Mouse (Mus musculus): ENCODE results near the gene Vps35l. TPM values are rescaled to one million over a fixed set of nuclear protein-coding genes. Genes with fewer than 3 reads are reported as not detected.

The Vps35l gene
- polyA plus RNA-seq, 1 experiment from 2014 or later = 91.0 TPM

DNA sequence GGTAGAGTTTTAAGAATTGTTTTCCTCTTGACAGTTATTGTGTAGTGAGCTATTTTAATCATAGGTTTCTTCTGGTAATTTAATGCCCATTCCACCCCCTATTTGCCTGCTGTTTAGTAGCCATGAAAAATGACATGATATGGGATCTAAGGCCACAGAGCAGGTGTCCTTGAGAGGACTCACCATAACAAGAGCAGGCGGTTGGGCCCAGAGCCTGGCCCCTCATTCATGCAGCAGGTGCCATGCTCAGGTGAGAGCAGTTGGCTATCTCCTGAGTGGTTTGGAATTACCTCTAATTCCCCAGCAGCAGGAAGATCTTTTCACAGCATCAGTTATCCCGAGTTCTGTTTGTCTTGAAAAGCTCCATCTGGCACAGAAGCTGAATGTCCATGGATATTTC is 14.6 kb upstream of the Vps35l start:
- no peak overlapping the region for H3K27ac ChIP-seq (ENCODE audit: low read depth, low read length)
- no peaks in the 10 kb centered on the region for H3K27me3 ChIP-seq (replicated peaks; ENCODE audit: control insufficient read depth, insufficient read depth, low read length)
- no peak overlapping the region for H3K4me2 ChIP-seq (ENCODE audit: low read length)
- H3K4me3 ChIP-seq (ENCODE audit: low read depth, low read length) = no peak overlapping the region
- H3K4me1 ChIP-seq (ENCODE audit: control insufficient read depth, insufficient read depth, low read length) = no peaks in the 10 kb centered on the region
- DNase-seq (ENCODE audit: low spot score) (no peak), ATAC-seq (no peak)
- WGBS = 87% methylated on average over 2 of the region's 2 CpGs
- no peaks in the 10 kb centered on the region for H3K9me3 ChIP-seq (replicated peaks; ENCODE audit: control insufficient read depth, low read length)
- H3K9ac ChIP-seq (ENCODE audit: low read length) = no peak overlapping the region
- peaks cover 85% of the 10 kb centered on the region for H3K36me3 ChIP-seq (ENCODE audit: control insufficient read depth, insufficient read depth, low read length)

DNA sequence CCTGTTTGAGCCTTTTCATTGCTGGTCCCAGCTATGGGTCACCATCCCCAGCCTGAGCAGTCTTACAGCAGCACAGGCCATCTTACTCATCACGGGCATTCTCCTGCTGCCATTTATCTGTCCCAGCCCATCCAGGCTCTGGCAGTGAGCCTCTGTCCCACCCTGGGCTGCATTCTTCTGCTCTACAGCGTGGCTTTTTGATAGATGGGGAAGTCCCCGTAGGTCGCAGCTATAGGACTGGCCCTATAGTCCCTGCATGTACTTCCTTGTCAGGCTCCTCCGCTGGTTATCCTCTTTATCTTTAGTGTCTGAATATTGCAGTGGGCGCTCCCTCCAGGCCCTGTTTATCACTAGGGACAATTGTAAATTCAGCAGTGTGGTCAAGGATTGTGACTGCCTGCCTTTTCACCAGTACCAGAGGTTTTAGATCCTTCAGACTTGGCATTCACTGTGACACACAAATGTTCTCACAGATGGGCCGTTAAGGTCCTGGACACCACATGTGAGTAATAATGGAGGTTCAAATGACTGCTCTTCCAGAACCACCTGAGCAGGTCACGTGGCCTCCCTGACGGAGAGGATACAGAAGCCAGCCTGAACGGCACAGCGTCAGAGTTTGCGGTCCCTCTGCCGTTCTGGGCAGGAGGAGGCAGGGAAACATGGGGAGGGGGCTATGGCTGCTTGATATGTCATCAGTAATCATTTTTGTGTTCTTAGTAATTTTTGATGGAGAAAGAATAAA is 11.0 kb upstream of the Vps35l start:
- 93% methylated on average over 13 of the region's 13 CpGs for WGBS
- no peak overlapping the region for H3K4me2 ChIP-seq (ENCODE audit: low read length)

DNA sequence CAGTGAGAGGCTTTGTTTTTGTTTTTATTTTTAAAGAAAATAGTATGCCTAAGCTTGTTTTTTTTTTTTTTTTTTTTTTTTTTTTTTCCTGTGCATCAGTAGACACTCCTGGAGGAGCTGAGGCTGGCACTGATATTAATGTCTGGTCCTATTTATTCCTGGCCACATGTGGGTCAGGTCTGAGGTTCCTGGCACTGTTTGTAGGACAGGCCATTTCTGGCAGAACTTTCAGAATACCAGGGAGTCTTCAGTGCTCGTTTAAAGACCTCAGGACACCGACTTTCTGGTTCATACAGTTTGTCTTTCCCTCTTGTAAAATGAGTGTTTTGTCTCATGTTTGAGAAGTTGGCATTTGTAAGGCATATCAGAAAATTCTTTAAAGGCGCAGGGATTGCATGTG is 8.2 kb upstream of the Vps35l start:
- Histone ChIP-seq H3K27me3 (replicated peaks; ENCODE audit: control insufficient read depth, insufficient read depth, low read length) (no peaks in the 10 kb centered on the region), H3K4me2 (ENCODE audit: low read length) (no peak overlapping the region), H3K4me3 (ENCODE audit: low read depth, low read length) (no peak overlapping the region), H3K4me1 (ENCODE audit: control insufficient read depth, insufficient read depth, low read length) (no peaks in the 10 kb centered on the region), H3K9ac (ENCODE audit: low read length) (no peak overlapping the region), H3K9me3 (replicated peaks; ENCODE audit: control insufficient read depth, low read length) (no peaks in the 10 kb centered on the region), H3K27ac (ENCODE audit: low read depth, low read length) (no peak overlapping the region), H3K36me3 (ENCODE audit: control insufficient read depth, insufficient read depth, low read length) (peaks cover 81% of the 10 kb centered on the region)
- ATAC-seq (no peak), DNase-seq (ENCODE audit: low spot score) (no peak)
- WGBS = 94% methylated on average over 3 of the region's 3 CpGs

More for the DNA sequence above, 11.0 kb upstream of the Vps35l start:
- Histone ChIP-seq H3K9me3 (replicated peaks; ENCODE audit: control insufficient read depth, low read length) (no peaks in the 10 kb centered on the region), H3K27me3 (replicated peaks; ENCODE audit: control insufficient read depth, insufficient read depth, low read length) (no peaks in the 10 kb centered on the region), H3K27ac (ENCODE audit: low read depth, low read length) (no peak overlapping the region), H3K36me3 (ENCODE audit: control insufficient read depth, insufficient read depth, low read length) (peaks cover 92% of the 10 kb centered on the region), H3K4me3 (ENCODE audit: low read depth, low read length) (no peak overlapping the region), H3K9ac (ENCODE audit: low read length) (no peak overlapping the region), H3K4me1 (ENCODE audit: control insufficient read depth, insufficient read depth, low read length) (no peaks in the 10 kb centered on the region)
- no peak for DNase-seq (ENCODE audit: low spot score)
- ATAC-seq = no peak

DNA sequence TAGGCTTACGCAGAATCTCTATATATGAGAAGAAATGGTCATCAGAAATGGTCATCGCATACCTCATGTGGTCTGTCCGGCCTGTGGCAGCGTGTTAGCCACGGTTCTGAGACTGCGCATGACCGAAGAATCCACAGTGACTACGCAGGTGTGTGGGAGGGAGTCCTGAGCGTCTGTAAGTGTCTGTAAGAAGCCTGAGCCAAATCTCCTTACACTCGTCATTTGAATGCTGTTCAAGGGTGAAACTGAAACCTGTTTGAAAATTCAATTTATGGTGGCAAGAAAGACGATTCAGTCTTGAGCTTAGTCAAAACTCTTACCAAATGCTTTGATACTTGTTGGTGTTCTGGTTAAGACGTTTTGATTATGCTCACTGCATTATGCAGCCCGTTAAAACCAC is 6.8 kb upstream of the Vps35l start:
- Histone ChIP-seq H3K9ac (ENCODE audit: low read length) (no peak overlapping the region), H3K9me3 (replicated peaks; ENCODE audit: control insufficient read depth, low read length) (no peaks in the 10 kb centered on the region), H3K4me2 (ENCODE audit: low read length) (no peak overlapping the region), H3K27ac (ENCODE audit: low read depth, low read length) (no peak overlapping the region), H3K4me1 (ENCODE audit: control insufficient read depth, insufficient read depth, low read length) (no peaks in the 10 kb centered on the region), H3K27me3 (replicated peaks; ENCODE audit: control insufficient read depth, insufficient read depth, low read length) (no peaks in the 10 kb centered on the region), H3K4me3 (ENCODE audit: low read depth, low read length) (no peak overlapping the region), H3K36me3 (ENCODE audit: control insufficient read depth, insufficient read depth, low read length) (peaks cover 76% of the 10 kb centered on the region)
- no peak for ATAC-seq
- DNase-seq (ENCODE audit: low spot score) = no peak
- 86% methylated on average over 13 of the region's 13 CpGs for WGBS

DNA sequence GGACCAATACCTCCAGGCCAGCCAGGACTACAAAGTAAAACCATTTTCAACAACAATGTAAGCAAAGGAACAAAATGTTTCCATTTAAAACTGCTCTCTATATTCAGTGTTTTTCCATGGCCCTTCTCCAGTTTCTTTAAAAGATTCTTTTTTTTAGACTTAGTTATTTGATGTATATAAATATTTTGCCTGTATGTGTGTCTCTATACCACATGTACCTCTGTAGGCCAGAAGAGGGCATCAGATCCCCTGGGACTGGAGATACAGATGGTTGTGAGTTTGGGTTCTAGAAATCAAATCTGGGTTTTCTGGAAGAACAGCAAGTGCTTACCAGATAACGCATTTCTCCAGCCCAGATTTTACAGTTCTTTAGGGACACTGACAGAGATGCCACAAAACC is 1.3 kb upstream of the Vps35l start:
- Histone ChIP-seq H3K4me3 (ENCODE audit: low read depth, low read length) (no peak overlapping the region), H3K27me3 (replicated peaks; ENCODE audit: control insufficient read depth, insufficient read depth, low read length) (no peaks in the 10 kb centered on the region), H3K9me3 (replicated peaks; ENCODE audit: control insufficient read depth, low read length) (no peaks in the 10 kb centered on the region), H3K4me1 (ENCODE audit: control insufficient read depth, insufficient read depth, low read length) (peaks cover 6% of the 10 kb centered on the region), H3K27ac (ENCODE audit: low read depth, low read length) (no peak overlapping the region), H3K4me2 (ENCODE audit: low read length) (no peak overlapping the region), H3K9ac (ENCODE audit: low read length) (no peak overlapping the region), H3K36me3 (ENCODE audit: control insufficient read depth, insufficient read depth, low read length) (peaks cover 27% of the 10 kb centered on the region)
- ATAC-seq (no peak), DNase-seq (ENCODE audit: low spot score) (no peak)
- WGBS = 66% methylated on average over 1 of the region's 1 CpGs

DNA sequence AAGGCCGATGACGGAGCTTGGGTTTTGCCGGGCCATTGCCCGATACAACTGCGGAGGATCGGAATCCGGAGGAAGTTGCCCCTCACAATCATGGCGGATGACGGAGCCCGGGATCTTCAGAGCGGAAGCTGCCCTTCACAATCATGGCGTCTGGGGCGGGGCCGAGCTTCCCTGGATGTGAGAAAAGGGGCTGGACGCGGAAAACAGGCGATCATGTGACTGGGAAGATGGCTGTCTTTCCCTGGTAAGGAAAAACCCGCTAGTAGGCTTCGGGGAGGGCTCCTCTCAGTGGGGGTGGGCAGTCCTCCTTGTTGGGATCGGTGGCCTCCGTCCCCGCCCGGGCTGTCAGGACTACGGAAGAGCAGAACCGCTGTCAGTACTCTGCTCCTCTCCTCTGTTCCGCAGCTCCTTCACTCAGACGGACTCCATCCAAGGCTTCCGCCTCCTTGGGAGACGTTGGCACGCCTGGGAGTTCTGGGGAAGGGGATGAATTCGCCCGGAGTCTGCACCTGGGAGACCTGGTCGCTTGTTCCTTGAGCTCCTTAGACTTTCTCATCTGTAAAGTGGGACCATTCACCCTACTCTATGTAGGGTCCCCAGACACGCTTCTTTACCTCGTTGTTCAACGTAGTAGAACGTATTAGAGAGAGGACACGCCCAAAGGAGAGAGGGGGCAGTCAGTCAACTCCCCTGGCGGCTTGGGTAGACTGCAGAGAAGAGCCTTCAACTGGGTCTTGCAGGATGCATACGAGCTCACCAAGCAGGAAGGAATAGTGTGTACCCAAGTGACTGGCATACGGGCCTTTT is 709 bp downstream of the Vps35l start:
- H3K36me3 ChIP-seq (ENCODE audit: control insufficient read depth, insufficient read depth, low read length) = peaks cover 20% of the 10 kb centered on the region
- peak overlapping the region; percentile 73 for H3K27ac ChIP-seq (ENCODE audit: low read depth, low read length)
- H3K9ac ChIP-seq (ENCODE audit: low read length) = peak overlapping the region; percentile 71
- H3K27me3 ChIP-seq (replicated peaks; ENCODE audit: control insufficient read depth, insufficient read depth, low read length) = no peaks in the 10 kb centered on the region
- H3K4me3 ChIP-seq (ENCODE audit: low read depth, low read length) = peak overlapping the region; percentile 62
- peak overlapping the region; percentile 79 for H3K4me2 ChIP-seq (ENCODE audit: low read length)
- DNase-seq (ENCODE audit: low spot score) (peak; percentile 99), ATAC-seq (peak; percentile 97)
- 4% methylated on average over 41 of the region's 41 CpGs for WGBS
- no peaks in the 10 kb centered on the region for H3K9me3 ChIP-seq (replicated peaks; ENCODE audit: control insufficient read depth, low read length)
- peaks cover 6% of the 10 kb centered on the region for H3K4me1 ChIP-seq (ENCODE audit: control insufficient read depth, insufficient read depth, low read length)

DNA sequence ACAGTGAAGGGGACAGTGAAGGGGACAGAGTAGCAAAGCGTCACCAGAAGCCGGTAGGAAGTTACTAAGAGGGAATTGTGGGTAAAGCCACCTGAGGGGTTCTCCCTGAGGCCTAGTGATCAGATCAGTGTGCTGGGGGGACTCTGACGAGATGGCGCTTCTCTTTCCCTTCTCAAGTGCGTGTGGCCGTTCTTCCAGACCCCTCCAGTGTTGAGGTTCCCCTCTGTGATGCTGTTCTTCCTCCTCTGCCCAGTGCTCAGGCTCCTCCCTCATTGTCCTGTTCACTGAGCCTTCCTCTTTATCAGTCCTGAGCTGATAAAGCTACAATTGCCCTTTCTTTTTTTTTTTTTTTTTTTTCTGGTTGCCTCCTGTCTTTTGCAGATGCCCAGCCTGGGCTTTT is 2.3 kb downstream of the Vps35l start:
- WGBS = 79% methylated on average over 6 of the region's 6 CpGs
- ATAC-seq = no peak

DNA sequence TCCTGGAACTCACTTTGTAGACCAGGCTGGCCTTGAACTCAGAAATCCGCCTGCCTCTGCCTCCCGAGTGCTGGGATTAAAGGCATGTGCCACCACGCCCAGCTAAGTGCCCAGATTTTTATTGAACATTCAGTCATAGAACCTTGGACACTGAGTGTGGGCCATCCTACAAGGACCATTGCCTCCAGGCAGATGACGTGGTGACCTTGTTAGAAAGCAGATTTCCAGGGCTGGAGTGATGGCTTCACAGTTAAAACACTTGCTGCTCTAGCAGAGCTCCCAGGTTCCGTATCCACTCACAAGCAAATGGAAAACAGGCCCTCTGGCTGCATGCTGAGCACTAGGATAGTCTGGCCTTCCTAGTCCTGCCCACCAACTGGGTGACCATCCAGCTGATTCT is 4.7 kb downstream of the Vps35l start:
- peaks cover 47% of the 10 kb centered on the region for H3K36me3 ChIP-seq (ENCODE audit: control insufficient read depth, insufficient read depth, low read length)
- H3K9ac ChIP-seq (ENCODE audit: low read length) = no peak overlapping the region
- H3K4me2 ChIP-seq (ENCODE audit: low read length) = no peak overlapping the region
- no peaks in the 10 kb centered on the region for H3K9me3 ChIP-seq (replicated peaks; ENCODE audit: control insufficient read depth, low read length)
- ATAC-seq (no peak), DNase-seq (ENCODE audit: low spot score) (no peak)
- peaks cover 6% of the 10 kb centered on the region for H3K4me1 ChIP-seq (ENCODE audit: control insufficient read depth, insufficient read depth, low read length)
- no peaks in the 10 kb centered on the region for H3K27me3 ChIP-seq (replicated peaks; ENCODE audit: control insufficient read depth, insufficient read depth, low read length)
- H3K27ac ChIP-seq (ENCODE audit: low read depth, low read length) = no peak overlapping the region
- H3K4me3 ChIP-seq (ENCODE audit: low read depth, low read length) = no peak overlapping the region
- WGBS = 97% methylated on average over 5 of the region's 5 CpGs

More for the DNA sequence above, 2.3 kb downstream of the Vps35l start:
- H3K9ac ChIP-seq (ENCODE audit: low read length) = no peak overlapping the region
- H3K4me3 ChIP-seq (ENCODE audit: low read depth, low read length) = no peak overlapping the region
- H3K9me3 ChIP-seq (replicated peaks; ENCODE audit: control insufficient read depth, low read length) = no peaks in the 10 kb centered on the region
- no peak for DNase-seq (ENCODE audit: low spot score)
- H3K4me1 ChIP-seq (ENCODE audit: control insufficient read depth, insufficient read depth, low read length) = peaks cover 6% of the 10 kb centered on the region
- no peaks in the 10 kb centered on the region for H3K27me3 ChIP-seq (replicated peaks; ENCODE audit: control insufficient read depth, insufficient read depth, low read length)
- H3K27ac ChIP-seq (ENCODE audit: low read depth, low read length) = no peak overlapping the region
- H3K36me3 ChIP-seq (ENCODE audit: control insufficient read depth, insufficient read depth, low read length) = peaks cover 26% of the 10 kb centered on the region
- H3K4me2 ChIP-seq (ENCODE audit: low read length) = no peak overlapping the region
